ENCODE assay signal across 16 mouse cellular contexts in the genomic region with DNA sequence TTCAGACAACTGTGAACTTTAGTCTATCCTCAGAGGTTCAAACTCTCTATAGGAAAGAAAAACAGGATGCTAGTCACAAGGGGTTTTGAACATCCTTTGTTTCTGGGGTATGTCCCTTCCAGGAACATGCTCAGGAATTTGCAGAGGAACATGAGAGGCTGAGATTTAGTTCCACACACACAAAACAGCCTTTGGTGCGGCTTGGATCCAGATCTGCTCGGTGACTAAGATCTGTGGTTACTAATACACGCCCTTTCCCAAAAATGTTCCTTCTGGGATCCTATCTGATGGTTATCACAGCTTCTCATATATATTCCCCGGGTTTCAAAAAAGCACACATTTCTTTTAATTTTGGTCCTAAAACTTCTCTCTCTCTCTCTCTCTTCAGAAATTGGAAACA. TPM values are rescaled to one million over a fixed set of nuclear protein-coding genes. Genes with fewer than 3 reads are reported as not detected.
DNase-seq lines count a peak whose midpoint lies in the region; ATAC-seq and TF ChIP-seq lines count a peak whose summit lies in the region.
"Had no signal": no experiment of that assay in that cellular context is flagged by ENCODE, and none has a peak within 500 bp of the region (broad histone marks: within the 10 kb centered on the region; RNA-seq: fewer than 3 reads in every experiment).

No protein-coding gene starts in this region.

- no peak overlapping the region for H3K9ac ChIP-seq in heart, adult 2 months (ENCODE audit: low read depth, low read length)
- no peak overlapping the region for H3K9ac ChIP-seq in heart, embryonic 13.5 days
- H3K9ac ChIP-seq: hindbrain, embryonic 15.5 days; liver, embryonic 14.5 days; midbrain, embryonic 12.5 days had no signal

- H3K27me3 ChIP-seq in heart, adult 2 months (ENCODE audit: control insufficient read depth, insufficient read depth, low read length) = no peaks in the 10 kb centered on the region
- no peaks in the 10 kb centered on the region for H3K27me3 ChIP-seq in heart, embryonic 13.5 days (replicated peaks)
- H3K27me3 ChIP-seq: hindbrain, embryonic 15.5 days; midbrain, embryonic 12.5 days had no signal

- no peaks in the 10 kb centered on the region for H3K79me2 ChIP-seq in heart, adult 2 months (replicated peaks; ENCODE audit: control insufficient read depth, insufficient read depth, low read length)

- DNase-seq in heart, adult 2 months = peak in 1 of 2 experiments; percentile 52
- no peak for DNase-seq in heart, postnatal 4 days
- peak; percentile 42 for DNase-seq in lung, postnatal 25 days (ENCODE audit: low spot score)
- no peak for DNase-seq in lung, postnatal 10 days
- no peak for DNase-seq in left cerebral cortex, postnatal 36 days (ENCODE audit: low spot score in 2 of 2)
- DNase-seq in spleen, postnatal 14 days (ENCODE audit: low spot score in 2 of 2) = no peak
- DNase-seq in left cerebral cortex, postnatal 4 days = no peak
- DNase-seq: cerebellum, postnatal 25 days; retina, postnatal 1 day had no signal

- no peak for TF ChIP-seq CTCF in heart, adult 2 months (IDR thresholded peaks at IDR 0.05)

- 0 out of 2 replicates have a peak, but pooled peaks have one; percentile 14 for TF ChIP-seq POLR2A in heart, adult 2 months (IDR thresholded peaks at IDR 0.05; ENCODE audit: insufficient read depth, low read depth, low read length)

- intact Hi-C loops in heart, adult 2 months (cut with DNase I) = no loop called here
- intact Hi-C loops in left cerebral cortex, postnatal 36 days (cut with DNase I) = no loop called here
- intact Hi-C loops in left cerebral cortex, postnatal 4 days (cut with DNase I) = no loop called here

- no peaks in the 10 kb centered on the region; the same call in 1 of the 2 replicates for H3K36me3 ChIP-seq in heart, adult 2 months (ENCODE audit: control insufficient read depth, insufficient read depth, low read length)
- no peaks in the 10 kb centered on the region for H3K36me3 ChIP-seq in heart, embryonic 13.5 days
- H3K36me3 ChIP-seq: hindbrain, embryonic 15.5 days; midbrain, embryonic 12.5 days had no signal

- WGBS in heart, adult 2 months = 44% methylated on average over 4 of the region's 4 CpGs
- 43% methylated on average over 4 of the region's 4 CpGs for WGBS in heart, embryonic 13.5 days

- peaks cover 18% of the 10 kb centered on the region for H3K4me1 ChIP-seq in heart, adult 2 months (ENCODE audit: control insufficient read depth, insufficient read depth, low read length)
- peaks cover 46% of the 10 kb centered on the region for H3K4me1 ChIP-seq in heart, embryonic 13.5 days
- H3K4me1 ChIP-seq: hindbrain, embryonic 15.5 days; midbrain, embryonic 12.5 days had no signal

- H3K9me3 ChIP-seq in heart, embryonic 13.5 days = no peaks in the 10 kb centered on the region
- H3K9me3 ChIP-seq: hindbrain, embryonic 15.5 days; midbrain, embryonic 12.5 days had no signal

- H3K27ac ChIP-seq in heart, adult 2 months = peak overlapping the region; percentile 63
- peak overlapping the region; percentile 82 for H3K27ac ChIP-seq in heart, embryonic 13.5 days (replicated peaks)
- H3K27ac ChIP-seq: hindbrain, embryonic 15.5 days; liver, embryonic 14.5 days; midbrain, embryonic 12.5 days had no signal

- H3K4me2 ChIP-seq in heart, embryonic 13.5 days = no peak overlapping the region
- H3K4me2 ChIP-seq: hindbrain, embryonic 15.5 days; midbrain, embryonic 12.5 days had no signal

- ATAC-seq in heart, embryonic 13.5 days (ENCODE audit: extremely low read depth, insufficient number of reproducible peaks, low FRiP score, low TSS enrichment) = no peak

- no peak for TF ChIP-seq EP300 in heart, adult 2 months (IDR thresholded peaks at IDR 0.05; ENCODE audit: insufficient read depth, low read depth, low read length)

- no peak overlapping the region for H3K4me3 ChIP-seq in heart, adult 2 months
- H3K4me3 ChIP-seq in heart, embryonic 13.5 days = no peak overlapping the region
- H3K4me3 ChIP-seq: hindbrain, embryonic 15.5 days; midbrain, embryonic 12.5 days had no signal

RNA-seq across cellular contexts. Expression of a gene that starts 22.2 kb away (rescaled TPM):
- 100 to 1,000 TPM; 409 to 433 TPM for total RNA-seq in heart, adult 2 months (2021)
- 1,071 and 1,296 TPM in 2 replicates for polyA plus RNA-seq in heart, adult 2 months (2012; rRNA removed)
- total RNA-seq in heart, postnatal 4 days (2021) = 100 to 1,000 TPM; 188 to 201 TPM
- 290 and 310 TPM in 2 replicates for polyA plus RNA-seq in heart, embryonic 13.5 days (2015; fragmentation: Nextera tagmentation; extraction: Ambion mirVana)
- 10 to 100 TPM; 38.0 to 47.7 TPM for total RNA-seq in left cerebral cortex, postnatal 36 days (2021)
- total RNA-seq in left cerebral cortex, postnatal 4 days (2021) = 10 to 100 TPM; 16.3 to 19.2 TPM

RNA-seq across cellular contexts. Expression of a gene that starts 24.2 kb away (rescaled TPM):
- not detected for total RNA-seq in heart, adult 2 months (2021)
- polyA plus RNA-seq in heart, adult 2 months (2012; rRNA removed) = 0.29 and 0.51 TPM in 2 replicates
- under 1 TPM in 1 of 2 experiments, not detected in 1; 0.20 TPM for total RNA-seq in heart, postnatal 4 days (2021)
- polyA plus RNA-seq in heart, embryonic 13.5 days (2015; fragmentation: Nextera tagmentation; extraction: Ambion mirVana) = 0.80 and 0.96 TPM in 2 replicates
- not detected for total RNA-seq in left cerebral cortex, postnatal 36 days (2021)
- under 1 TPM; 0.56 to 0.64 TPM for total RNA-seq in left cerebral cortex, postnatal 4 days (2021)
- total RNA-seq: gastrocnemius, adult 8-10 months; left cerebral cortex, adult 8-10 months had no signal
- polyA plus RNA-seq: hindbrain, embryonic 15.5 days; midbrain, embryonic 12.5 days had no signal

RNA-seq across cellular contexts. Expression of a gene that starts 25.8 kb away (rescaled TPM):
- under 1 TPM in 1 of 2 experiments, not detected in 1; 0.30 TPM for total RNA-seq in heart, adult 2 months (2021)
- polyA plus RNA-seq in heart, adult 2 months (2012; rRNA removed) = 0.04 and 0.26 TPM in 2 replicates
- not detected for total RNA-seq in heart, postnatal 4 days (2021)
- polyA plus RNA-seq in heart, embryonic 13.5 days (2015; fragmentation: Nextera tagmentation; extraction: Ambion mirVana) = 0.36 TPM in 1 of 2 replicates, not detected in the other
- total RNA-seq in left cerebral cortex, postnatal 36 days (2021) = 1 to 10 TPM in 1 of 2 experiments, under 1 TPM in 1; 0.68 to 2.6 TPM
- 1 to 10 TPM in 1 of 2 experiments, under 1 TPM in 1; 0.50 to 1.0 TPM for total RNA-seq in left cerebral cortex, postnatal 4 days (2021)
- total RNA-seq: gastrocnemius, adult 8-10 months had no signal
- polyA plus RNA-seq: midbrain, embryonic 12.5 days; neural tube, embryonic 11.5 days had no signal

RNA-seq across cellular contexts. Expression of a gene that starts 40.3 kb away (rescaled TPM):
- total RNA-seq in heart, adult 2 months (2021) = 10 to 100 TPM; 16.3 to 19.6 TPM
- polyA plus RNA-seq in heart, adult 2 months (2012; rRNA removed) = 12.8 and 19.9 TPM in 2 replicates
- 10 to 100 TPM in 1 of 2 experiments, 1 to 10 TPM in 1; 7.0 to 10.5 TPM for total RNA-seq in heart, postnatal 4 days (2021)
- polyA plus RNA-seq in heart, embryonic 13.5 days (2015; fragmentation: Nextera tagmentation; extraction: Ambion mirVana) = 13.3 and 15.6 TPM in 2 replicates
- total RNA-seq in left cerebral cortex, postnatal 36 days (2021) = not detected
- not detected for total RNA-seq in left cerebral cortex, postnatal 4 days (2021)
- total RNA-seq: left cerebral cortex, adult 8-10 months had no signal

RNA-seq across cellular contexts. Expression of a gene that starts 43.9 kb away (rescaled TPM):
- total RNA-seq in heart, adult 2 months (2021) = 10 to 100 TPM; 24.0 to 30.4 TPM
- 41.7 and 57.6 TPM in 2 replicates for polyA plus RNA-seq in heart, adult 2 months (2012; rRNA removed)
- total RNA-seq in heart, postnatal 4 days (2021) = 10 to 100 TPM; 33.6 to 39.4 TPM
- polyA plus RNA-seq in heart, embryonic 13.5 days (2015; fragmentation: Nextera tagmentation; extraction: Ambion mirVana) = 85.1 and 86.5 TPM in 2 replicates
- total RNA-seq in left cerebral cortex, postnatal 36 days (2021) = 10 to 100 TPM in 1 of 2 experiments, 1 to 10 TPM in 1; 8.9 to 11.0 TPM
- total RNA-seq in left cerebral cortex, postnatal 4 days (2021) = 10 to 100 TPM; 24.4 to 28.9 TPM
